Mouse (Mus musculus): Measurements from ENCODE around the gene Spaar.

Spaar gene

DNA sequence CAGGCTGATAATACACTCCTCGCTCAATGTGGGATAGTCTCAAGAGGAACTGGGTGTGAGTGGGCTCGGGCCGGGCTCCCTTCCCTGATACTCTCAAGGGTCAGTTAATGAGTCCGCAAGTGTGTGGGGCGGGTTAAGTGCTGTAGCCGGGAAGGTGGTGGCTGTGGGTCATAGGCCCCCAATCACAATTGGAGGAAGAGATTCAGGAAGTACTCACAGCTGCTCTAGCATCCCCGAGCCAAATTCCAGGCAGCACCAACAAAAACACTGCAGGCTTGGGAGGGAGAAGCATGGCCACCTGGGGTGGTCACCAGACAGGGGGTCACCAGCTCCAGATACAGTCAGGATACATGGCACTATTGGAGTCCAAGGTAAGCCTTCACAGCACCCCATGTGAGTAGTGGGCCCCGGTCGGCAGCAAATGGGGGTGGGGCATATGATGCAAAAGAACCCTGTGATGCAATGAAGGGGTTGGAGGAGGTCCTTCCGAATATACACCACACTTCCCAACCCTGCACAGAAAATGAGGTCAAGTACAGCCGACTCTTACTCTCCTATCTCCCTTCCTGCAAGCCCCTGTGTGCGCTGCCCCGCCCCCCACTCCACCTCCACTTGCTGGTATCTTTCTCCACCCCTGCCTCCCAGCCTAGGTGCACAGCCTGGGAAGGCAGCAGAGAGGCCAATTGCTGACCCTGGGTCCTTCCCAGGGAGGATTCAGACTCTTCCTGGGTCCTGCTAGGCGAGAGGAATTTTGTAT is at the start of gene Spaar:
TSS of gene Spaar (plus strand) at position 241 of the 757 bp plus-strand sequence.
- in situ Hi-C loops (cut with MboI; ENCODE audit: unreplicated experiment in 2 of 2) = loop anchor here in 1 of 2 experiments (25.0 kb wide), 1 partner anchor 257 kb away; the partner anchor contains the start of gene Ccin

- in situ Hi-C loops (cut with MboI; ENCODE audit: unreplicated experiment in 2 of 2) = no loop called here
These were observed 39.8 kb upstream of the Spaar start for GRCm38 (mm10) chr4:43690021-43690420.

DNA sequence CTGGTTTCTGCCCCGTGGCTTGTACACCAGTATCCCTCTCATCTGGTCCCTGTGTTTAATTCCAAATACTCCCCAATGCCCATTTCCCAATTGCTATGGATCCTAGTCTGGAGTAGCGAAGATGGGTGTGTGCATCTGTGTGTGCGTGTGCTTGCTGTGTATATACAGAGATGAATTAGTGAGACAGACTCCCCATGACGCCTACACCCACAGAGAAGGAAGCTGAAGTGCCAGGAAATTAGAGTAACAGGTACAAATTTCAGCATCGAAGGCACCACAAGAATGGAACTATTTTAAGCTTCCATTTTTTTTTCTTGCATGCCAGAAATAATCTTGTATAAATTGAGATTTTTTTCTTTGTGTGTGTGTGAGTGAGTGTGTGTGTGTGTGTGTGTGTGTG is 38.8 kb upstream of the Spaar start:
- in situ Hi-C loops (cut with MboI; ENCODE audit: unreplicated experiment in 2 of 2) = no loop called here

- in situ Hi-C loops (cut with MboI; ENCODE audit: unreplicated experiment in 2 of 2) = no loop called here
These were observed 36.0 kb upstream of the Spaar start for GRCm38 (mm10) chr4:43693806-43694241.

- in situ Hi-C loops (cut with MboI; ENCODE audit: unreplicated experiment in 2 of 2) = no loop called here
These were observed 35.2 kb upstream of the Spaar start for GRCm38 (mm10) chr4:43694439-43695248.

GRCm38 (mm10) chr4:43695249-43695671 is 34.6 kb upstream of the Spaar start:
- in situ Hi-C loops (cut with MboI; ENCODE audit: unreplicated experiment in 2 of 2) = no loop called here

GRCm38 (mm10) chr4:43696561-43696960 is 33.3 kb upstream of the Spaar start:
- in situ Hi-C loops (cut with MboI; ENCODE audit: unreplicated experiment in 2 of 2) = no loop called here

DNA sequence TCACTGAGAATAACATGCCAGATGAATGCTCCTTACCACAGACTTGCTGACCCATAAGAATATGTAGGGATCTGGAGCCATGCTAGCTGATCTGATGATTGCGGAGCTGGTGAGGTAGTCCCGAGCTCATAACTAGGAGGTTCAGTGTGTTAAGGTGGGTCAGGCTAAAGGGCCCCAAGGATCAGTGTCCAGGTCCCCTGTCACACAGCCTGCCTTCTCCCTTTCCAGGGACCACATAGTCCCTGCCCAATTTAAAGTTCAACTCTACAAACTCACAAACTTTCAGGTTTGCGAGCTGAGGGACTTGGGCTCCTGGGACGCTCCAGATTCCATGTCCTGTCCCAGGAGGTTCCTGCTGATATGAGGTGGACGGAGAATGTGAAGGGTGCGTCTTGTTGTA is 29.1 kb upstream of the Spaar start, which contains the start of gene Olfr70:
TSS of gene Olfr70 (minus strand) at position 101 of the 400 bp plus-strand sequence.
- in situ Hi-C loops (cut with MboI; ENCODE audit: unreplicated experiment in 2 of 2) = loop anchor here (10.0 to 25.0 kb wide), 2 partner anchors 638 to 656 kb away; partner anchors contain the start of genes Fam214b (in 1 of the 2) and Unc13b (in 1 of the 2)

DNA sequence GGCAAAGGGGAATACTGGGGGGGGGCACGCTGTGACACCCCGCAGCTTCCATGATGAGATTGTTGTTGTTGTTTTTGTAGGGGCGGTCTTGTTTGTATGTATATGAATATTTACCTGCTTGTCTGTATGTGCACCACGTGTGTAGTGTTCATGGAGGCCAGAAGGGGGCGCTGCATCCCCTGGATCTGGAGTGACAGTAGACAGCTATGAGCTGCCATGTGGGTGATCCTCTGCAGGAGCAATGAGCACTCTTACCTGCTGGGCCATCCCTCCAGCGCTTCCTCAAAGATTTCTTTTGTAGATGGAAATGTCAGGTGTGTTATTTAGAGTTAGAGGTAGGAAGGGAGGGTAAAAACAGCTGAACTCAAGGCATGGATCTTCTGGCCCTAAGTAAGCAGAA is 26.4 kb upstream of the Spaar start:
- in situ Hi-C loops (cut with MboI; ENCODE audit: unreplicated experiment in 2 of 2) = loop anchor here (10.0 to 25.0 kb wide), 2 partner anchors 641 to 659 kb away; partner anchors contain the start of genes Fam214b (in 1 of the 2) and Unc13b (in 1 of the 2)

- in situ Hi-C loops (cut with MboI; ENCODE audit: unreplicated experiment in 2 of 2) = loop anchor here (10.0 to 25.0 kb wide), 2 partner anchors 642 to 659 kb away; partner anchors contain the start of genes Fam214b (in 1 of the 2) and Unc13b (in 1 of the 2)
These were observed 26.0 kb upstream of the Spaar start for GRCm38 (mm10) chr4:43703851-43704250.

DNA sequence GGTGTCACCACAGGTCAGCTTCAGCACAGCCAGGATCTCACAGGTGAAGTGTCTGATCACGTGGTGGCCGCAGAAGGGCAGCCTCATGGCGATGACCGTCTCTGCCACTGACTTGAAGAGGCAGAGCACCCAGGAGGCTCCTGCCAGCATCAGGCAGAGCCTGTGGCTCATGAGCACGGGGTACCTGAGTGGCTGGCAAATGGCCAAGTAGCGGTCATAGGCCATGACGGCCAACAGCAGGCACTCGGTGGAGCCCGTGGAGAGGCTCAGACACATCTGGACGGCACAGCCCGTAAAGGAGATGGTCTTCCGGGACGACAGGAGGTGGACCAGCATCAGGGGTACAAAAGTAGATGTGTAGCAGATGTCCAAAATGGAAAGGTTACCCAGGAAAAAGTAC is 23.8 kb upstream of the Spaar start:
- in situ Hi-C loops (cut with MboI; ENCODE audit: unreplicated experiment in 2 of 2) = loop anchor here (10.0 to 25.0 kb wide), 2 partner anchors 644 to 661 kb away; partner anchors contain the start of genes Fam214b (in 1 of the 2) and Unc13b (in 1 of the 2)

- in situ Hi-C loops (cut with MboI; ENCODE audit: unreplicated experiment in 2 of 2) = loop anchor here (5.0 to 25.0 kb wide), 5 partner anchors 183 to 665 kb away; partner anchors contain the start of genes Fam214b (in 1 of the 2) and Unc13b (in 1 of the 2)
These were observed 20.0 kb upstream of the Spaar start, which contains the start of gene Olfr71 for GRCm38 (mm10) chr4:43709869-43710268. Gene Olfr71 (minus strand): TSS chr4:43710255.

DNA sequence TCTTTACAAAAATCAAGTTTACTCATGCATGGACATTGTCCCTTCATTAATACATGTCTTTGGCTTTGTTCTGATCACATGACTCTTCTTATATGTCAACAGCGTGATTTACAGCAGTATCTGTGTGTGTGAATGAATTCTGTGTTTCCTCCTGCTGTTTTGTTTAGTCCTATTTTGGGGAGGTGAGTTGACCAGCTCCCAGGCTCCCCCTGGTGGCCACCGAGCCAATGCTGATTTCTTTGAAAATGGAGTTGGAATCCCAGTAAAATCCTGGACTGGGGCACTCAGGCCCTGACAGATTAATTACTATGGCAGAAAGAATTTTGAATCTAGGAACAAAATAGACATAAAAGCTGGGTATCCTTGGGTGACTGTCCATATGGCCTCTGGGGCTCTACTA is 18.0 kb upstream of the Spaar start:
- in situ Hi-C loops (cut with MboI; ENCODE audit: unreplicated experiment in 2 of 2) = loop anchor here (5.0 to 25.0 kb wide), 4 partner anchors 185 to 650 kb away; partner anchors contain the start of gene Unc13b (in 1 of the 2)

GRCm38 (mm10) chr4:43713652-43714219 is 16.1 kb upstream of the Spaar start:
- in situ Hi-C loops (cut with MboI; ENCODE audit: unreplicated experiment in 2 of 2) = loop anchor here (5.0 to 25.0 kb wide), 4 partner anchors 186 to 651 kb away; partner anchors contain the start of gene Unc13b (in 1 of the 2)

GRCm38 (mm10) chr4:43720491-43721228 is 9.2 kb upstream of the Spaar start:
- in situ Hi-C loops (cut with MboI; ENCODE audit: unreplicated experiment in 2 of 2) = loop anchor here in 1 of 2 experiments (25.0 kb wide), 1 partner anchor 658 kb away; the partner anchor contains the start of gene Unc13b

DNA sequence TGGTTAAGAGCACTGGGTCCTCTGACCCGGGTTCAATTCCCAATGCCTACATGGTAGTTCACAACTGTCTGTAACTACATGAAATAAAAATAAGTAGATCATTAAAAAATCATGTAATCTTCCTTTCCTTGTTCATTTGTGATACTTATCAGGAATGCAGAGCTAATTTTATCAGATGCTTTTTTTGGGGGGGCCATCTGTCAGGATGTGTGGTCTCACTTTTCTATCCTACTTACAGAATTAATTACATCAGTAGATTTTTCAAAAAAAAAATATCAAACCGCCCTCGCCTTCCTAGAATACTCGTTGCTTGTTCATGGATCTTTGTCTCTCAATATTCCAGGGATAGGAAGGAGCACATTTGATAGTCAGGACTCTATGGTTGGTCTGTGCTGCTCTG is 7.6 kb upstream of the Spaar start:
- in situ Hi-C loops (cut with MboI; ENCODE audit: unreplicated experiment in 2 of 2) = loop anchor here in 1 of 2 experiments (25.0 kb wide), 1 partner anchor 660 kb away; the partner anchor contains the start of gene Unc13b

DNA sequence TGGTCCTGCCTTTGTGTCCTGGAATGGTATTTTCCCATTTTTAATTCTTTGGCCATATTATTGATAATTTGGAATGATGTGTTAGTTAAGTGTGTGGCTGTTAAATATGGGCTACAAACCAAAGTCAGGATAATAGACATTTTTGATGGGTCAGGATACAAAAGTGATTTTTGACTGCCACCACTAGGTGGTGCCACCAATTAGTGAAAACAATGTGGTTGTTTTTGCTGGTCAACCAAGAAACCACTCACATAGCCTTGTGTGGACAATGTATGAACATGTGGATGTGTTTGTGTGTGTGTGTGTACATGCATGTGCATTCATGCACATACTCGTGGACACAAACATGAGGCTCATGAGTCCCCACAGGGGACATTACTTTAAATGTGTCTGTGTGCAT is 5.1 kb upstream of the Spaar start:
- in situ Hi-C loops (cut with MboI; ENCODE audit: unreplicated experiment in 2 of 2) = loop anchor here (25.0 kb wide), 2 partner anchors 263 to 662 kb away; partner anchors contain the start of genes Ccin (in 1 of the 2) and Unc13b (in 1 of the 2)

- in situ Hi-C loops (cut with MboI; ENCODE audit: unreplicated experiment in 2 of 2) = loop anchor here in 1 of 2 experiments (25.0 kb wide), 1 partner anchor 261 kb away; the partner anchor contains the start of gene Ccin
These were observed 3.4 kb upstream of the Spaar start for GRCm38 (mm10) chr4:43726228-43726993.
